Mouse (Mus musculus) c-Kit-positive CD71-positive TER-119-negative erythroid progenitor cells, embryonic 14.5 days (primary cell): ENCODE measurements around the gene Hist1h2bq.

ENCODE experiments used
- DNase-seq: peaks from one replicate; pipeline ENCODE4 v3.0.0-alpha.2; 2013; ENCODE audit warnings: low read depth

The Hist1h2bq gene

DNA sequence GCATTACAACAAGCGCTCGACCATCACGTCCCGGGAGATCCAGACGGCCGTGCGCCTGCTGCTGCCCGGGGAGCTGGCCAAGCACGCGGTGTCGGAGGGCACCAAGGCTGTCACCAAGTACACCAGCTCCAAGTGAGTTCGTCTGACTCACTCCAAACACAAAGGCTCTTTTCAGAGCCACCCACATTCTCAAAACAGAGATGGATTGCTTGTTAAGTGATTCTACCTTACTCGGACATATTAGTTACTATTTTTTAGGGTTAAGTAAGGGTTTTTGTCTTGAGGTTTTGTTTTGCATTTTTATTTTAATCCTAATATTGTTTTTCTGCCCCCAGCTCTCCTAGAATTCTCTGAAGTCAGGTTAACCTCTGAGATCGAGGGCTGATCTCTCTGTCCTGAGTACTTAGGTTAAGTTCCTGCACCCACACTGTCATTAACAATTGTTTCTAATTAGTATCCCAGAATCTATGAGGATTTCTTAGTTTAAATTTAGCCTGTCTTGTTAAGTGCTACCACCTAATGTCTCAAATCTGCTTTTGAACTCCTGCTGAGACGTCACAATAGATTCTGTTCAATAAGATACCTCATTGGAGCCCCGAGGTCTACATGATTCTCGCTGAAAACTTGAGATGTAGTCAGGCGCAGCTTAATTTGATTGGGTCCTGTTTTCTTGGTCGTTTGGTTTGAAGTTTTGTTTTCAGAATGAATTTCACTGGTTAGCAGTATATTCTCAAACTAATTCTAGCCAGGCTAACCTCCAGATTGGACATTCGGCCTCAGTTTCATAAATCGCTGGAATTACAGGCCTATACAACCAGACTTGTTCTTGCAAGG is 22.0 kb downstream of the Hist1h2bq start:
- DNase-seq: no peak

DNA sequence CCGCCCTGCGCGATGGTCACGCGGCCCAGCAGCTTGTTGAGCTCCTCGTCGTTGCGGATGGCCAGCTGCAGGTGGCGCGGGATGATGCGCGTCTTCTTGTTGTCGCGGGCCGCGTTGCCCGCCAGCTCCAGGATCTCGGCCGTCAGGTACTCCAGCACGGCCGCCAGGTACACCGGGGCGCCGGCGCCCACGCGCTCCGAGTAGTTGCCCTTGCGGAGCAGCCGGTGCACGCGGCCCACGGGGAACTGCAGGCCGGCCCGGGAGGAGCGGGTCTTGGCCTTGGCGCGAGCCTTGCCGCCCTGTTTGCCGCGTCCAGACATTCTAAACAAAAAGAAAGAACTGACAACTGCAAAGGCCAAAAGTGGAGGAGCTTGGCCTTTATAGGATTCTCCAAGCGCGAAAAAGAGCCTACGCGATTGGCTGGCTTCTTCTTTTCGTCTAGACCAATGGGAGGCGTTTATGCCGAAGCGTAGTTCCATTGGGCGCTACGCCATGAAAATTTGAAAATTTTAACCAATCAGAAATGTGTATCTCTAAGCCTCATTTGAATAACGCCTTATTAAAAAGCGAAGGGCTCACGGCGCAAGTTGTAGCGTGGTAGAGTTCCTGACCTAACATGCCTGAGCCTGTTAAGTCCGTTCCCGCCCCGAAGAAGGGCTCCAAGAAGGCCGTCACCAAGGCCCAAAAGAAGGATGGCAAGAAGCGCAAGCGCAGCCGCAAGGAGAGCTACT is 22.9 kb downstream of the Hist1h2bq start, which contains the start of the genes Hist1h2an and Hist1h2bp:
Gene Hist1h2an, minus strand, starts transcription at position 320 of the 731 bp plus-strand sequence.
Gene Hist1h2bp, plus strand, starts transcription at position 563 of the 731 bp plus-strand sequence.
- peak; percentile 94 for DNase-seq

DNA sequence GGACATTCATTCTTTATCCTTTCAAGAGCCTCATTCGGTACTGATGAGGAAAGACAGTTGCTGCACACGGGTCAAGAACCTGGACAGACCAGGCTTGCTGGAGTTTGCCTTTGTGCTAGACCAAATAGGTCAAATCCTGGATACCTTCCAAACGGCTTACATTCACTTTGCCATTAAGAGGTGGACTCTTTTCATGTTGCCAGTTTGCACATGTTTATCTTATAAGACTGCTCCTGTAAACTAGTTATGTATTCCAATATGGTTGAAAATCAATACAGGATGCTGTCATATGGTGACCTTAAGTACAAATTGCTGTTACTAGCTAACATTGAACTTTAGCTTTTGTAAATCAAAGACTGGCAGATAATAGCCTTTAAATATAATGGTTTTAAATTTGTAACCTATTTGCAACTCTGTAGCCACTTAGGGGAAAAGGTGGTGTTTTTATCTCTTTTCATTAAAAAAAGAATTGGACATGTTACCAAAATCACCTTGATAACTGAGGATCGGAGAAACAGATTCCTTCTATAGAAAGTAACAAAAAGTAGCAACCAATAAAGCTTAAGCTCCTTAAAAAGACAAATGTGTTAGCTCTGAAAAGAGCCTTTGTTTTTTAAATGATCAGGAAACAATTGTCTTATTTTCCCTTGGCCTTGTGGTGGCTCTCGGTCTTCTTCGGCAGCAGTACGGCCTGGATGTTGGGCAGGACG is 23.7 kb downstream of the Hist1h2bq start:
- peak; percentile 56 for DNase-seq

DNA sequence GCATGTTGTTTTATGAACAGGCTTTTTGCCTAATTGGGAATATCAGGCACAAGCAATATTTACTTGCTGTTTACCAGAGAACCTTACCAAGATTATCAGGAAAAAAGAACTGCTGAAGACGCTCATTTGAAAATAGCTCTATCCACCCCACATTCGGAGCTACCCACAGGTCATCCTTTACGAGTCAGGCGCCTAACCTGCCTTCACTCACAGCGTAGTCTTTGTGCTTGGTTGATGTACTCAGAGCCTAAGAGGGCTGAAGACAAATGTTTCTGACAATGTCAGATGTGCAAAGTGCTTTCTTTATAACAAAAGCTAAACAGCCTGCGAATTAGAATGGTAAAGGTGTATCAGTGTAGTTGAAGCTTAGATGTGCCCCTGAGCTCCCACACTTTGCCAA is 25.7 kb downstream of the Hist1h2bq start:
- DNase-seq: no peak

DNA sequence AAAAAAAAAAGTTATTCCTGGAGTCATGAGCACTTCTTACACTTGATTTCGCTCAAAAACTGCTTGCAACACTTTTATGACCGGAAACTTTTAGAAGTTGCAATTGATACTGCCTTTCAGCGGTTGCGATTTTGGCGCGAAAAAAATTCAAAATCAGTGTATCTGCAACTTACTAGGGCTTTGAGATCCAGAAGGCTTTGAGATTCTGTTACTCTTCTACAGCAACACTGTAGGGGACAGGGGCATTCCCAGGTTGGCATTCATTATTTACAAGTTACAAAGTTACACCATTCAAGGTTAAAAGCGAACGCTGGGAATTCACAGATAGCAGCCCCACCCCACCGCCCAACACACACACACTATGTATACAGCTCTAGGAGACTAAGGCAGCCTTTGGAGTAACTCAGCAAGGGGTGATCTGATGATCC is 26.2 kb downstream of the Hist1h2bq start:
- peak; percentile 61 for DNase-seq

DNA sequence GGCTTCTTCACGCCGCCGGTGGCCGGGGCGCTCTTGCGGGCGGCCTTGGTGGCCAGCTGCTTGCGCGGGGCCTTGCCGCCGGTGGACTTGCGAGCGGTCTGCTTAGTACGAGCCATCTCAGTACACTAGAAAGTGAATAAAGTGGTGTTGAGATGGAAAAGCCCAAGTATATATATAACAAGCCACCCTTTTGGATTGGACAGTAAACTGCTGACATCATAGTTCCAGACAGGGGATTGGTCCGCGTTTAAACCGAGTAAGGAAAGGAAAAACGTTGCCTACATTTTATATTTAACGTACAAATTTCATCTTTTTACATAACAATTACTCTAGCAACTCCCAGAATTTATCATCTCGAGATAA is 26.8 kb downstream of the Hist1h2bq start, which contains the start of gene Hist1h3i:
Gene Hist1h3i, minus strand, starts transcription at position 116 of the 363 bp plus-strand sequence.
- DNase-seq: peak; percentile 91

DNA sequence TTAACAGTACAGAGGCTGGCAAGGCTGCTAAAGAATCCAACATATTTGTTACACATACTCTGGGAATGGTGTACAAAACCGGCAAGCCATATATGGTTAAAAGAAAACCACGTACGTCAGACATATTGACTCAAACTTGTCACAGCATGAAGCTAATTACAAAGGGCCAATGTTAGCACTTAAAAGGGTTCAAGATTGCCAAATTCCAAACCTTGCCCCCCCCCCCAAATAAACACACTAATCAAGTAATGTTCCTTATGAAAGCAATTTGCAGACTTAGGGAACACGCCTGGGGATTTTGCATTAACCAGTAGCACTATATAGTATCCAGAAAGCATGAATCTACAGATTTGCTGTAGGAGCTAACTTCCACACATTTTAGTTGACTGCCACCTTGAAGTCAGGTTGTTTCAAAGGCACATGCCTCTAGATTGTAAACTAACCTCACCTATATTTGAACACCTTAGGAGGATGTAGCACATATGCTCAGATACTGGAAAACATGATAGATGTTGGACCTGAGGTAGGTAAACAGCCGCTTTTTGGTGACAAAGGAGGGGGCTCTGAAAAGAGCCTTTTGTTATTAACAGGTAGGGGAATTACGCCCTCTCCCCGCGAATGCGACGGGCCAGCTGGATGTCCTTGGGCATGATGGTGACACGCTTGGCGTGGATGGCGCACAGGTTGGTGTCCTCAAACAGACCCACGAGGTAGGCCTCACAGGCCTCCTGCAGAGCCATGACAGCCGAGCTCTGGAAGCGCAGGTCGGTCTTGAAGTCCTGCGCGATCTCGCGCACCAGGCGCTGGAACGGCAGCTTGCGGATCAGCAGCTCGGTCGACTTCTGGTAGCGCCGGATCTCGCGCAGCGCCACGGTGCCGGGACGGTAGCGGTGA is 27.4 kb downstream of the Hist1h2bq start:
- DNase-seq: peak; percentile 66

DNA sequence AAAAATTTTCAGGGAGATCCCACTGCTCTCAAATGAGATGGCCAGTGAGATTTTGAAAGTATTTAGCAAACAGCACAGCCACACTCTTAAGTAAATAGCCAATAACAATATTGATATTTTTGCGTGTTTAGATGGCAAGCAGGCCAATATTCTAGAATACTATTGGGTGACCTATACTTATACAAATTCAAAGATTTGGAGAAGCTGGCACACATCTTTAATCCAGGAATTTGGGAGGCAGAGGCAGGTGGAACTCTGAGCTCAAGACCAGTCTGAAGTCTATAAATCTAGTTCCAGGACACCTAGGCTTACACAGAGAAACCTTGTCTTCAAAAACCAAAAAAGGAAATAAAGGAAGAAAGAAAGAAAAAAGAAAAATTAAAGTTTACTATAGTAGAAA is 28.4 kb downstream of the Hist1h2bq start:
- DNase-seq: no peak

DNA sequence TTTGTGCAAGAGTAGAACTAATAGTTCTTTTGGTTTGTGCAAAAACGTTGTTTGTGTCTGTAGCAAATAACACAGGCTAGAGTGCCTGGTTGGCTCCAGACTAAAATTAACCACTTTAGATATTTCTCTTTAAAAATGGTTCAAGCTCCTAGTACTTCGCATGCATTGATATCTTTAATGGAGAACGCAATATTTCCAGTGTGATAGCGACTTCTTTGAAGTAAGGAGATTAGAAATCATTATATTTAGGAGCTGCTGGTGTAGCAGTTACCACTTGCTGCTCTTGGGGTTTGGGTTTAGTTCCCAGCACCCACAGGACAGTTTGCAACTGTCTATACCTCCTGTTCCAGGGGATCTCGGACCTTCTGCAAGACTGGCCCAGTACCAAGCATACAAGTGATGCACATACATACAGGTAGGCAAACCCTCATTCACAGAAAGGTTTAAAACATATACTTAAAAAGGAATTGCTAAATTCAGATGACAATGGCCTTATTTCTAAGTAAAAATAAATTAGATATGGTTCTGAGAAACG is 28.9 kb downstream of the Hist1h2bq start:
- DNase-seq: no peak

DNA sequence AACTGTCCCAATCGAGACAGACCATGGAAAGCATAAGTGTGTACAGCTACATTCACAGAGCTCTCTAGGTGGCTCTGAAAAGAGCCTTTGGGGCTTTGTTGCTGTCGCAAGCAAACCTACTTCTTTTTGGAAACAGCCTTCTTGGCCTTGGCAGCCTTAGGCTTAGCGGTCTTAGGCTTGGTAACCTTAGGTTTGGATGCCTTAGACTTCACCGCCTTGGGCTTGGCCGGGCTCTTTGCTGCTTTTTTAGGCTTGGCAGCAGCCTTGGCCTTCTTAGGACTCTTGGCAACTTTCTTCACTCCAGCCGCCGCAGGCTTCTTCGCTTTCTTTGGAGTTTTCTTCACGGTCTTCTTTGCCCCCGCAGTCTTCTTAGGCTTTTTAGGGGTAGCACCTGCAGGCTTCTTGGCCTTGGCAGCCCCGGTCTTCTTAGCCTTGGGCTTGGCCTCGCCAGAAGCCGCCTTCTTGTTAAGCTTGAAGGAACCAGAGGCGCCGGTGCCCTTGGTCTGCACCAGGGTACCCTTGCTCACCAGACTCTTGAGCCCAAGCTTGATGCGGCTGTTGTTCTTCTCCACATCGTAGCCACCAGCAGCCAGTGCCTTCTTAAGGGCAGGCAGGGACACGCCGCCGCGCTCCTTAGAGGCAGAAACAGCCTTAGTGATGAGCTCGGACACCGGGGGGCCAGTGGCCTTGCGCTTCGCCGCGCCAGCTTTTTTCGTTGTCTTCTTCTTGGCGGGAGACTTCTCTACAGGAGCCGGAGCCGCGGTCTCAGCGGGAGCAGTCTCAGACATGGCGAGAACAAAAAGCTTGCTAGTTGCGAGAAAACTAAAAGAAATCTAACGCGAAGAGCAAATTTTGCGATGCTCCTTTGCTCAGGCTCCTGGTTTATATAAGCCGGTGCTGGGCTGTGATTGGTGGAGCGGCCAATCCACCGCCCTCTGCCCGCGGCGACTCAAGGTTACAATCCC is 29.9 kb downstream of the Hist1h2bq start, which contains the start of gene Hist1h1b:
Gene Hist1h1b, minus strand, starts transcription at position 859 of the 965 bp plus-strand sequence.
- peak; percentile 83 for DNase-seq

DNA sequence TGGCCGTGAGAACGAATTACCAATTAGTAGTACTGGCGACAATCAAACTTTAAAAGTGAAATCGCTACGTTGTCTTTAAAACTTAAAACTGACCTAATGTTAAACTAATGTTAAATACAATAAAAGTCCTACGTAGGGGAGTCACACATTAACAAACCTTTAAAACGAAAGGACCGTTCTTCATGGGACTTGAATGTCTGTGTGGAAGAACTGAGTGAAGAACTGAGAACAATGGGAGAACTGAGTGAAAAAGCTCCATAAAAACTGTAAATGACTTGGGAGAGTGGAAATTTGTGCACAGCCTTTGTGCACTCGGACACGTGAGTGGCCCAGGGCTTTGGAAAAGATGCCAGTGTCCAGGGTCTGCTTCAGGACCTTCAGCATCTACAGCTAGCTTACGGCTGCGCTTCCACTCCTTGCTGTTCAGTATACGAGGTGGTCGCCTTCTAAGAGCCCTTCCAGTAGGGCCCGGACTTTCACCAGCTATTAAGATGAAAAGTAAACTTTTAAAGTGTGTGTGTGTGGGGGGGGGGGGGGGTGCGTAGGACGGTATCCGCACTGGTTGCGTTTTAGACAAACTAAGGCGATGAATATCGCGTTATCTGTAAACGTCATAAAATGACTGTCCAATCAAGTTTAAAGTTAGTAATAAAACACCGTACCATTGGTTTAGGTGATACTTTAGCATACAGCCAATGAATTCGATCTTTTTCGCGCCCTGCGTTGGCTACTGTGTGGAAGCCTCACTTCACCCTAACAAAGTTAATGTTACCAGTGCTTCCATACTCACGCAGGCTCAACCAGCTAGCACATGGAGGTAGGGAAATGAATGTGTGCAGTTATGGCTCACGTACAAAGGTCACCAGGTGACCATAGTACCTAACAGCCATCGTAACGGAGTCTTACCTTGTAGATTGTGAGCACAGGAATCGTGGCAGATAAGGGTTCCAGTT is 30.9 kb downstream of the Hist1h2bq start:
- peak; percentile 92 for DNase-seq
